ENCODE assay signal across 8 mouse cellular contexts in genomic region chr10:100486701-100487096, GRCm38 (mm10). TPM values are rescaled to one million over a fixed set of nuclear protein-coding genes. Genes with fewer than 3 reads are reported as not detected.
A peak's percentile ranks its signal among the peaks of the same experiment; 100 is the strongest.
DNase-seq lines count a peak whose midpoint lies in the region; ATAC-seq and TF ChIP-seq lines count a peak whose summit lies in the region.

No protein-coding gene starts in this region.

- no peak for TF ChIP-seq CTCF in lung, adult 2 months (IDR thresholded peaks at IDR 0.05; ENCODE audit: insufficient read depth, low read length)
- no peak for TF ChIP-seq CTCF in bone marrow, adult 2 months (IDR thresholded peaks at IDR 0.05; ENCODE audit: control insufficient read depth, insufficient read depth, low read length)
- TF ChIP-seq CTCF in forebrain, postnatal 0 days (IDR thresholded peaks at IDR 0.05; ENCODE audit: low read depth) = no peak

- no peaks in the 10 kb centered on the region; the same call in 1 of the 2 replicates for H3K4me1 ChIP-seq in lung, adult 2 months (ENCODE audit: control insufficient read depth, insufficient read depth, low read length)
- no peaks in the 10 kb centered on the region for H3K4me1 ChIP-seq in bone marrow, adult 2 months (ENCODE audit: control insufficient read depth, insufficient read depth, low read length)
- no peaks in the 10 kb centered on the region for H3K4me1 ChIP-seq in forebrain, postnatal 0 days (ENCODE audit: insufficient read depth)
- H3K4me1 ChIP-seq in liver, embryonic 11.5 days (replicated peaks; ENCODE audit: control insufficient read depth, insufficient read depth, low read length) = peaks cover 4% of the 10 kb centered on the region; the same call in 1 of the 2 replicates

- H3K9me3 ChIP-seq in forebrain, postnatal 0 days (ENCODE audit: low read length) = no peaks in the 10 kb centered on the region
- H3K9me3 ChIP-seq in liver, embryonic 11.5 days (ENCODE audit: control insufficient read depth, low read length) = no peaks in the 10 kb centered on the region

- H3K27ac ChIP-seq in bone marrow, adult 2 months (ENCODE audit: control insufficient read depth, insufficient read depth, low read depth, low read length, poor library complexity) = no peak overlapping the region
- peak overlapping the region; percentile 17; the same call in 1 of the 2 replicates for H3K27ac ChIP-seq in forebrain, postnatal 0 days (ENCODE audit: low read depth, low read length)
- no peak overlapping the region for H3K27ac ChIP-seq in liver, embryonic 11.5 days (ENCODE audit: low read depth, low read length)

- WGBS in lung, adult 2 months = under 1% methylated on average over 13 of the region's 13 CpGs
- under 1% methylated on average over 13 of the region's 13 CpGs for WGBS in bone marrow, adult 2 months
- WGBS in forebrain, postnatal 0 days = under 1% methylated on average over 13 of the region's 13 CpGs
- under 1% methylated on average over 13 of the region's 13 CpGs for WGBS in liver, embryonic 11.5 days

- peak overlapping the region; percentile 78 for H3K4me3 ChIP-seq in lung, adult 2 months (replicated peaks; ENCODE audit: extremely low read depth, low read depth, low read length)
- peak overlapping the region; percentile 80 for H3K4me3 ChIP-seq in bone marrow, adult 2 months (replicated peaks; ENCODE audit: control insufficient read depth, low read depth, low read length)
- H3K4me3 ChIP-seq in forebrain, postnatal 0 days (ENCODE audit: low read depth, low read length) = peak overlapping the region; percentile 70
- H3K4me3 ChIP-seq in liver, embryonic 11.5 days (ENCODE audit: low read depth, low read length) = peak overlapping the region; percentile 69

- no peaks in the 10 kb centered on the region for H3K36me3 ChIP-seq in forebrain, postnatal 0 days (ENCODE audit: insufficient read depth)
- no peaks in the 10 kb centered on the region for H3K36me3 ChIP-seq in liver, embryonic 11.5 days (ENCODE audit: control insufficient read depth, insufficient read depth, low read length)

- H3K9ac ChIP-seq in forebrain, postnatal 0 days = peak overlapping the region; percentile 62
- peak overlapping the region; percentile 69 for H3K9ac ChIP-seq in liver, embryonic 11.5 days (ENCODE audit: low read depth, low read length)

- no peaks in the 10 kb centered on the region for H3K27me3 ChIP-seq in forebrain, postnatal 0 days (ENCODE audit: insufficient read depth, low read length)
- no peaks in the 10 kb centered on the region for H3K27me3 ChIP-seq in liver, embryonic 11.5 days (replicated peaks; ENCODE audit: control insufficient read depth, insufficient read depth, low read length)

- no peak for DNase-seq in lung, adult 2 months
- DNase-seq in lung, postnatal 4 days = no peak
- DNase-seq in forebrain, postnatal 0 days = no peak
- DNase-seq in liver, embryonic 11.5 days (ENCODE audit: low spot score) = no peak
- DNase-seq in retina, embryonic 14.5 days (ENCODE audit: low spot score) = peak; percentile 48
- no peak for DNase-seq in spleen, postnatal 36 days (ENCODE audit: low spot score in 2 of 2)
- no peak for DNase-seq in thymus, postnatal 4 days

- no peak for TF ChIP-seq POLR2A in lung, adult 2 months (IDR thresholded peaks at IDR 0.05; ENCODE audit: borderline replicate concordance, extremely low read depth, low read depth, low read length)
- no peak for TF ChIP-seq POLR2A in bone marrow, adult 2 months (IDR thresholded peaks at IDR 0.05; ENCODE audit: borderline replicate concordance, control insufficient read depth, low read depth, low read length)

- peak; percentile 10 for ATAC-seq in forebrain, postnatal 0 days
- peak; percentile 29 for ATAC-seq in liver, embryonic 11.5 days (replicated peaks; ENCODE audit: low FRiP score)

- peak overlapping the region; percentile 75 for H3K4me2 ChIP-seq in forebrain, postnatal 0 days (ENCODE audit: low read depth)
- peak overlapping the region; percentile 88 for H3K4me2 ChIP-seq in liver, embryonic 11.5 days

RNA-seq across cellular contexts. Expression of gene Tmtc3, which starts 0.5 kb away (rescaled TPM):
- 6.8 and 9.8 TPM in 2 replicates for polyA plus RNA-seq in lung, adult 2 months (2012; rRNA removed)
- polyA plus RNA-seq in bone marrow, adult 2 months (2011; ENCODE audit: insufficient read depth, insufficient read length, low replicate concordance, missing spikeins) = 0.92 and 1.4 TPM in 2 replicates
- total RNA-seq in forebrain, postnatal 0 days (2014; rRNA removed) = 11.1 and 14.2 TPM in 2 replicates
- polyA plus RNA-seq in forebrain, postnatal 0 days (2015; fragmentation: Nextera tagmentation; extraction: Ambion mirVana) = 2.8 and 4.8 TPM in 2 replicates
- 18.5 and 21.0 TPM in 2 replicates for polyA plus RNA-seq in liver, embryonic 11.5 days (2014; fragmentation: Nextera tagmentation; extraction: Ambion mirVana)

RNA-seq across cellular contexts. Expression of gene Cep290, which starts 0.7 kb away (rescaled TPM):
- polyA plus RNA-seq in lung, adult 2 months (2012; rRNA removed) = 0.29 and 0.82 TPM in 2 replicates
- 47.0 and 71.3 TPM in 2 replicates for polyA plus RNA-seq in bone marrow, adult 2 months (2011; ENCODE audit: insufficient read depth, insufficient read length, low replicate concordance, missing spikeins)
- 6.0 and 8.0 TPM in 2 replicates for total RNA-seq in forebrain, postnatal 0 days (2014; rRNA removed)
- polyA plus RNA-seq in forebrain, postnatal 0 days (2015; fragmentation: Nextera tagmentation; extraction: Ambion mirVana) = 2.2 and 4.0 TPM in 2 replicates
- 5.4 and 6.5 TPM in 2 replicates for polyA plus RNA-seq in liver, embryonic 11.5 days (2014; fragmentation: Nextera tagmentation; extraction: Ambion mirVana)
